Mouse (Mus musculus) liver, adult 2 months (tissue): ENCODE data around the gene Pemt. TPM values are rescaled to one million over a fixed set of nuclear protein-coding genes. Genes with fewer than 3 reads are reported as not detected.
A peak's percentile ranks its signal among the peaks of the same experiment; 100 is the strongest.

Experiments used
- DNase-seq: peaks from one replicate; pipeline ENCODE4 v3.0.0-alpha.2; 2011; ENCODE audit warnings: low read depth, low spot score; ENCODE audit errors: extremely low read depth
- H3K27ac ChIP-seq: fragments of 200-500 bp; replicated peaks from 2 replicates; pipeline ENCODE4 v1.5.1; 2012; ENCODE audit warnings: low read depth, mild to moderate bottlenecking, control low read depth, inconsistent platforms, low read length; ENCODE audit not compliant: insufficient read depth
- H3K27me3 ChIP-seq: fragments of 200-500 bp; 2 replicates; pipeline ENCODE4 v1.6.1; 2012; ENCODE audit warnings: mild to moderate bottlenecking, moderate library complexity, low read length, inconsistent platforms; ENCODE audit not compliant: control insufficient read depth, insufficient read depth
- H3K36me3 ChIP-seq: fragments of 200-500 bp; 2 replicates; pipeline ENCODE4 v1.6.1; 2012; ENCODE audit warnings: low read length, inconsistent platforms; ENCODE audit not compliant: control insufficient read depth, insufficient read depth
- H3K4me1 ChIP-seq: fragments of 200-500 bp; 2 replicates; pipeline ENCODE4 v1.6.1; 2011; ENCODE audit warnings: low read length; ENCODE audit not compliant: control insufficient read depth, insufficient read depth
- H3K4me3 ChIP-seq: fragments of 200-500 bp; 2 replicates; pipeline ENCODE4 v1.5.1; 2011; ENCODE audit warnings: low read depth, mild to moderate bottlenecking, control low read depth, low read length, moderate library complexity; ENCODE audit not compliant: insufficient read depth
- H3K79me2 ChIP-seq: fragments of 200-500 bp; 2 replicates; pipeline ENCODE4 v1.6.1; 2012; ENCODE audit warnings: inconsistent platforms, mild to moderate bottlenecking, low read length, moderate library complexity; ENCODE audit not compliant: control insufficient read depth, insufficient read depth
- H3K9ac ChIP-seq: fragments of 200-500 bp; 2 replicates; pipeline ENCODE4 v1.6.1; 2012; ENCODE audit warnings: low read depth, mild to moderate bottlenecking, control low read depth, inconsistent platforms, low read length
- CTCF ChIP-seq: fragments of 200-500 bp; IDR thresholded peaks from 2 replicates; pipeline ENCODE4 v1.5.1; 2011; ENCODE audit warnings: low read depth, low read length, control low read depth
- POLR2A ChIP-seq: fragments of 200-500 bp; IDR thresholded peaks from 2 replicates; pipeline ENCODE4 v1.6.1; 2011; ENCODE audit warnings: low read length, control low read depth; ENCODE audit not compliant: insufficient read depth; ENCODE audit errors: extremely low read depth
- WGBS: fragments of 180-500 bp; shearing (Covaris S2); methylation state at CpG from one replicate; pipeline ENCODE4 v1.1.7; 2018; 5-methylcytosine and 5-hydroxymethylcytosine counted together
- polyA plus RNA-seq: library from polyadenylated mRNA; depleted of rRNA; stranded (reverse); fragments of >200 nt; gene quantifications from 2 replicates; pipeline ENCODE4 v1.2.3, GENCODE M21; 2012
- total RNA-seq: library from RNA; depleted of rRNA; stranded (reverse); fragments of >200 nt; gene quantifications from 2 replicates; pipeline ENCODE4 v1.2.3, GENCODE M21; 2014

Pemt gene
- total and polyA plus RNA-seq, 2 experiments, result 432 to 1,369 TPM

DNA sequence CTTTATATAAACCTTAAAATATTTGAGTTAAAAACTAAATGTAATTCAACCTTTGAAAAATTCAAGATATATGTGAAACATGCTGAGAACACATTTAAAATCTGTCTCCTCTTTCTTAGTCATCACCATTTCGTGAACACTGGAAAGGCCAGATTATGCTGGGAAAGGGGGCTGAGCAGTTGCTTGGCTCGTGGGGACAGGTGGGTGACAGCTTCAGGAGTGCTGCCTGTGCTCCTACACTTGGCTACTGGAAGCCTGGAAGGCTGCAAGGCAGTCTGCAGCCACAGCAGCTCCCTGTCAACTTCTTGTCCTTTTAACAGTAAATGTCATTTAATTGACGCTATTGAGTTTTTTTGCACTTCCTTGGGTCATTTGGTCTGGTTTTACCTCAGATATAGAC is 40.4 kb downstream of the Pemt start:
- Histone ChIP-seq H3K36me3 (peaks cover 2% of the 10 kb centered on the region; the same call in 1 of the 2 replicates), H3K27ac (no peak overlapping the region), H3K27me3 (no peaks in the 10 kb centered on the region), H3K9ac (no peak overlapping the region), H3K4me1 (peaks cover 3% of the 10 kb centered on the region; the same call in 1 of the 2 replicates), H3K79me2 (peaks cover 35% of the 10 kb centered on the region), H3K4me3 (no peak overlapping the region)
- WGBS, result 71% methylated on average over 3 of the region's 3 CpGs
- TF ChIP-seq POLR2A, result no peak
- no peak for TF ChIP-seq CTCF
- no peak for DNase-seq

DNA sequence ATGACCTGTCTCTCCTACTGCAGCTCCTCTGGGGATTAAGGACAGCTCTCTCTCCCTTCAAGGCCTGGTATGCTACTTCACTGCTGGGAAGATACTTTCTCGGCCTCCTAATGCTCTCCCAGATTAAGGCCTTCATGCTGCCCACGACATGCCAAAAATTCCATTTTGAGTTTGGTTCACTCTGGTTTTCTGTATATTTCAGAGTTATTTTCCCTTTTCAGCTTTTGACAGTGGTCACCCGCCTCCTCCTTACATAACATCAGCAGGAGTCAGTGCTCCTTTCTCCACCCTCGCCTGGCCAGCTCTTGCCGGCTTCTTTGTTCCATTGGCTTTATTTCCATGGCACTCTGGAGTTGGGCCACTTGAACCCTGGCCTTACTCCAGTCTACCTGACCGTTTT is 41.6 kb downstream of the Pemt start:
- Histone ChIP-seq H3K79me2 (peaks cover 29% of the 10 kb centered on the region), H3K9ac (no peak overlapping the region), H3K27me3 (no peaks in the 10 kb centered on the region), H3K4me3 (no peak overlapping the region), H3K36me3 (peaks cover 2% of the 10 kb centered on the region; the same call in 1 of the 2 replicates), H3K4me1 (0 out of 2 replicates have a peak, but pooled peaks cover 3% of the 10 kb centered on the region), H3K27ac (peak overlapping the region; percentile 50)
- TF ChIP-seq POLR2A (no peak), CTCF (no peak)
- DNase-seq, result peak; percentile 82
- 31% methylated on average over 6 of the region's 6 CpGs for WGBS

DNA sequence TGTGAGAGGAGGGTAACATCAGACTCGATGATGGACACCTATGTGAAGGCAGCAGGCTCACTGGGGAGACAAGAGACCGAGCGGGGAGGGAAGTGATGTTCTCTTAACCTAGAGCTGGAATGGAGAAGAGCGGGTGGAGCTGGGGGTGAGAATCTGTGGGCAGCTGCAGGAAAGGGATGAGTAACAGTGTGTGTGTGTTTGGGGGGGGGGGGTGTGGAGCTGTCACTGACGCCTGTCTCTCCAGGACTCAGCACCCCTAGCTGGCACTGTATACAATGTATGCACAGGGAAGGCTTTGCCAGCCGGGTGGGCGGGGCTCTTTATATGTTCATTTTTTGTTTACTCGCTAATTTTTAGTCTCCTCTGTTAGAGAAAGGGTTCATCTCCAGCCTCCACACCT is 42.5 kb downstream of the Pemt start:
- 0 out of 2 replicates have a peak, but pooled peaks cover 3% of the 10 kb centered on the region for H3K4me1 ChIP-seq
- H3K27ac ChIP-seq, result no peak overlapping the region
- TF ChIP-seq POLR2A (no peak), CTCF (no peak)
- H3K4me3 ChIP-seq, result no peak overlapping the region
- no peak for DNase-seq
- no peak overlapping the region for H3K9ac ChIP-seq
- WGBS, result 86% methylated on average over 8 of the region's 8 CpGs
- H3K36me3 ChIP-seq, result peaks cover 2% of the 10 kb centered on the region; the same call in 1 of the 2 replicates
- peaks cover 29% of the 10 kb centered on the region for H3K79me2 ChIP-seq
- H3K27me3 ChIP-seq, result no peaks in the 10 kb centered on the region

DNA sequence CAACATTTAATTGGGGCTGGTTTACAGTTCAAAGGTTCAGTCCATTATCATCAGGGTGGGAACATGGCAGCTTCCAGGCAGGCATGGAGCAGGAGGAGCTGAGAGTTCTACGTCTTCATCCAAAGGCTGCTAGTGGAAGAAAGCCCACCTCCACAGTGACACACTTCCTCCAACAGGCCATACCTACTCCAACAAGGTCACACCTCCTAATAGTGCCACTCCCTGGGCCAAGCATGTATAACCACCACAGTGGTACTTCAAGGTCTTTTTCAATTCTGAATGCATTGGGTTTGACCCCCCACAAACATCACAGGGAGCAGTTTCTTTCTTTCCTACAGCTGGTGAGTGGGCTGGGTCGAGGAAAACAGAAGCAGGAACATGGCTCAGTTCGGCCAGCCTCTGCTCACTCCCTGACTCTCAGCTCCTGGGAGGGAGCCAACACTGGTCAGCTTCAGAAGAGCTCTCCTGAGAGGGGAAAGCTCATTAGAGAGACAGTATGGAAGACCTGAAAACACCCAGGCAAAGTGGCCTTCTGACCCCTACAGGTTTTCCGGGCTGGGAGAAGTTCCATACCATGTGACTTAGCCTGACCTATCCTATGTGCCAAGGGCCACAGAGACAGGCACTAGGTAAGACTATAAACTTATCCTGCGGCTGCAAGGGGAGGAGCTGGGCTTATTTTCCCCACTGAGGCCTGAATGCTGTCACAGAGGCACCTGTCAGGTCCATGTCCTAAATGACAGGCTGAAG is 44.9 kb downstream of the Pemt start:
- Histone ChIP-seq H3K36me3 (no peaks in the 10 kb centered on the region), H3K27ac (no peak overlapping the region), H3K27me3 (no peaks in the 10 kb centered on the region), H3K4me1 (peaks cover 3% of the 10 kb centered on the region; the same call in 1 of the 2 replicates), H3K79me2 (peaks cover 43% of the 10 kb centered on the region), H3K4me3 (no peak overlapping the region), H3K9ac (no peak overlapping the region)
- peak; percentile 57 for DNase-seq
- no peak for TF ChIP-seq POLR2A
- TF ChIP-seq CTCF, result no peak
- 41% methylated on average over 5 of the region's 5 CpGs for WGBS

DNA sequence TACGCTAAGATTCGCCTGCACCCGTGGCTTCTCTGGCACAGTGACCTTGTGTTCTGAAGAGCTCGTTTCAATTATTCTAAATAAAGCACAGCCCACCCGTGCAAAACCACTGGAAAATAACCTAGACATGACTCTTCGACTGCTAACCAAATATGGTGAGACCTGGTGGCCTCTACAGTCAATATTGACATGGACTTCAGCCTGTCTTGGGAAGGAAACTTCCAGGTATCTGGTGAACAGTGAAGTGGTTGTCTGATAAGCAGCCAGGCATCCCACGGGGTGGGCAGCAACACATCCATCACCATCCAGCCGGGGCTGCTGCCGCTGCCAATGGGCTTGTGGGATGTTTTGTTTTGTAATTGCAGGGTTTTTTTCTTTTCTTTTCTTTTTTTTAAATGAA is 52.0 kb downstream of the Pemt start:
- WGBS, result 23% methylated on average over 9 of the region's 9 CpGs
- Histone ChIP-seq H3K36me3 (no peaks in the 10 kb centered on the region), H3K79me2 (peaks cover 41% of the 10 kb centered on the region), H3K4me3 (no peak overlapping the region), H3K9ac (no peak overlapping the region), H3K4me1 (peaks cover 32% of the 10 kb centered on the region), H3K27me3 (no peaks in the 10 kb centered on the region), H3K27ac (no peak overlapping the region)
- peak; percentile 56 for DNase-seq
- TF ChIP-seq POLR2A (no peak), CTCF (no peak)

DNA sequence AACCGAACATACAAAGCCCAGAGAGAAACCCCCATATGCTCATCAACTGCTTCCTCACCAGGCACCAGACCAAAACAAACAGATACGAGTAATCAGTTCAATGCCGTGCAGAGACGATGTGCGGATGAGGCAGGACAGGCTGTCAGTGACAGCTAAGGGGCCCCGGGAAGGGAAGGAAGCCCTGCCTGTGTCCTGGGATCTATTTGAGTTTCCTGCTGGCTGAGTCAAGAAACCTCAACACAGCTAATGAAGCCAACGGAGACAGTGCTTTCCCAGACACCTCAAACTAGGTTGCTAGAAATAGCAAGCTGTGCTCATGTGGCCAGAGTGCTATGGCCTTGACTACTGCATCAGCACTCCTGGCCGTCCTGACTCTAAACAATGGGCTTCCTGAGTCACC is 54.9 kb downstream of the Pemt start:
- no peak for DNase-seq
- 11% methylated on average over 8 of the region's 8 CpGs for WGBS
- no peaks in the 10 kb centered on the region for H3K27me3 ChIP-seq
- no peaks in the 10 kb centered on the region for H3K36me3 ChIP-seq
- no peak overlapping the region for H3K27ac ChIP-seq
- H3K4me3 ChIP-seq, result no peak overlapping the region
- peaks cover 32% of the 10 kb centered on the region for H3K4me1 ChIP-seq
- no peak overlapping the region for H3K9ac ChIP-seq
- TF ChIP-seq CTCF (no peak), POLR2A (no peak)
- peaks cover 29% of the 10 kb centered on the region for H3K79me2 ChIP-seq
